In genomic region chr2:128966236-128966635, GRCm38 (mm10) we compare ENCODE assay signal across 9 mouse cellular contexts. TPM values are rescaled to one million over a fixed set of nuclear protein-coding genes. Genes with fewer than 3 reads are reported as not detected.
DNase-seq lines count a peak whose midpoint lies in the region; ATAC-seq and TF ChIP-seq lines count a peak whose summit lies in the region.
"Had no signal": no experiment of that assay in that cellular context is flagged by ENCODE, and none has a peak within 500 bp of the region (broad histone marks: within the 10 kb centered on the region; RNA-seq: fewer than 3 reads in every experiment).

No protein-coding gene starts in this region.

- H3K27me3 ChIP-seq in liver, embryonic 11.5 days (replicated peaks; ENCODE audit: control insufficient read depth, insufficient read depth, low read length), result no peaks in the 10 kb centered on the region
- no peaks in the 10 kb centered on the region for H3K27me3 ChIP-seq in stomach, embryonic 16.5 days (ENCODE audit: control insufficient read depth, insufficient read depth, low read length)

- H3K4me2 ChIP-seq in liver, embryonic 11.5 days, result peak overlapping the region; percentile 65
- peak overlapping the region; percentile 58 for H3K4me2 ChIP-seq in stomach, embryonic 16.5 days (ENCODE audit: low read depth, low read length)

- intact Hi-C loops in gastrocnemius, adult 2 months (cut with DNase I), result no loop called here

- no peaks in the 10 kb centered on the region for H3K9me3 ChIP-seq in liver, embryonic 11.5 days (ENCODE audit: control insufficient read depth, low read length)
- H3K9me3 ChIP-seq in stomach, embryonic 16.5 days (replicated peaks; ENCODE audit: control insufficient read depth, low read length), result no peaks in the 10 kb centered on the region

- no peak overlapping the region for H3K9ac ChIP-seq in liver, embryonic 11.5 days (ENCODE audit: low read depth, low read length)
- no peak overlapping the region for H3K9ac ChIP-seq in stomach, embryonic 16.5 days (ENCODE audit: low read length)

- TF ChIP-seq CTCF in gastrocnemius, adult 2 months (IDR thresholded peaks at IDR 0.05), result no peak

- peaks cover 5% of the 10 kb centered on the region; the same call in 1 of the 2 replicates for H3K4me1 ChIP-seq in liver, embryonic 11.5 days (replicated peaks; ENCODE audit: control insufficient read depth, insufficient read depth, low read length)
- 0 out of 2 replicates have a peak, but pooled peaks cover 7% of the 10 kb centered on the region for H3K4me1 ChIP-seq in stomach, embryonic 16.5 days (ENCODE audit: control insufficient read depth, insufficient read depth, low read length)

- 28% methylated on average over 6 of the region's 6 CpGs for WGBS in liver, embryonic 11.5 days
- WGBS in stomach, embryonic 16.5 days, result 9% methylated on average over 6 of the region's 6 CpGs

- H3K36me3 ChIP-seq in liver, embryonic 11.5 days (ENCODE audit: control insufficient read depth, insufficient read depth, low read length), result no peaks in the 10 kb centered on the region
- H3K36me3 ChIP-seq in stomach, embryonic 16.5 days (ENCODE audit: control insufficient read depth, insufficient read depth, low read length), result no peaks in the 10 kb centered on the region

- no peak for ATAC-seq in liver, embryonic 11.5 days (replicated peaks; ENCODE audit: low FRiP score)
- ATAC-seq in stomach, embryonic 16.5 days (ENCODE audit: insufficient read depth, low FRiP score), result no peak

- H3K4me3 ChIP-seq in gastrocnemius, adult 2 months, result peak overlapping the region; percentile 86
- H3K4me3 ChIP-seq in liver, embryonic 11.5 days (ENCODE audit: low read depth, low read length), result no peak overlapping the region; the same call in 1 of the 2 replicates
- no peak overlapping the region for H3K4me3 ChIP-seq in stomach, embryonic 16.5 days (replicated peaks; ENCODE audit: low read length)

- H3K27ac ChIP-seq in gastrocnemius, adult 2 months, result peak overlapping the region; percentile 100
- H3K27ac ChIP-seq in liver, embryonic 11.5 days (ENCODE audit: low read depth, low read length), result peak overlapping the region; percentile 97; the same call in 1 of the 2 replicates
- no peak overlapping the region for H3K27ac ChIP-seq in stomach, embryonic 16.5 days (ENCODE audit: low read length)

- no peak for DNase-seq in gastrocnemius, adult 2 months
- no peak for DNase-seq in gastrocnemius, postnatal 4 days (ENCODE audit: low spot score in 2 of 2)
- peak; percentile 44 for DNase-seq in retina, embryonic 14.5 days (ENCODE audit: low spot score)
- no peak for DNase-seq in retina, postnatal 1 day
- no peak for DNase-seq in liver, embryonic 11.5 days (ENCODE audit: low spot score)
- DNase-seq in right cerebral cortex, postnatal 4 days, result no peak
- DNase-seq in thymus, postnatal 25 days, result no peak
- DNase-seq: heart, postnatal 14 days had no signal

RNA-seq across cellular contexts. Expression of gene Zc3h6, which starts 1.0 kb away (rescaled TPM):
- total RNA-seq in gastrocnemius, adult 2 months (2021), result 1 to 10 TPM; 5.0 to 9.0 TPM
- 1 to 10 TPM; 8.3 to 9.4 TPM for total RNA-seq in gastrocnemius, postnatal 4 days (2021)
- polyA plus RNA-seq in liver, embryonic 11.5 days (2014; fragmentation: Nextera tagmentation; extraction: Ambion mirVana), result 0.84 and 1.3 TPM in 2 replicates
- 0.95 and 1.5 TPM in 2 replicates for polyA plus RNA-seq in stomach, embryonic 16.5 days (2015; fragmentation: Nextera tagmentation; extraction: Ambion mirVana)

RNA-seq across cellular contexts. Expression of gene Gm10762, which starts 1.3 kb away (rescaled TPM):
- total RNA-seq in gastrocnemius, adult 2 months (2021), result 10 to 100 TPM; 12.6 to 13.9 TPM
- 1 to 10 TPM; 8.3 to 8.6 TPM for total RNA-seq in gastrocnemius, postnatal 4 days (2021)
- 7.5 and 8.7 TPM in 2 replicates for polyA plus RNA-seq in liver, embryonic 11.5 days (2014; fragmentation: Nextera tagmentation; extraction: Ambion mirVana)
- polyA plus RNA-seq in stomach, embryonic 16.5 days (2015; fragmentation: Nextera tagmentation; extraction: Ambion mirVana), result 5.5 and 7.3 TPM in 2 replicates

RNA-seq across cellular contexts. Expression of gene Zc3h8, which starts 22.4 kb away (rescaled TPM):
- total RNA-seq in gastrocnemius, adult 2 months (2021), result 1 to 10 TPM; 8.4 to 9.7 TPM
- 1 to 10 TPM; 6.1 TPM for total RNA-seq in gastrocnemius, postnatal 4 days (2021)
- 9.2 and 11.9 TPM in 2 replicates for polyA plus RNA-seq in liver, embryonic 11.5 days (2014; fragmentation: Nextera tagmentation; extraction: Ambion mirVana)
- polyA plus RNA-seq in stomach, embryonic 16.5 days (2015; fragmentation: Nextera tagmentation; extraction: Ambion mirVana), result 5.5 and 6.1 TPM in 2 replicates
